Mouse (Mus musculus): ENCODE measurements at regions not wholly inside any gene's neighbourhood (a gene's known extent, or its start where the extent isn't known, plus 50 kb on each side); places are given as distances from the start of the nearest gene placed in this dataset.

DNA sequence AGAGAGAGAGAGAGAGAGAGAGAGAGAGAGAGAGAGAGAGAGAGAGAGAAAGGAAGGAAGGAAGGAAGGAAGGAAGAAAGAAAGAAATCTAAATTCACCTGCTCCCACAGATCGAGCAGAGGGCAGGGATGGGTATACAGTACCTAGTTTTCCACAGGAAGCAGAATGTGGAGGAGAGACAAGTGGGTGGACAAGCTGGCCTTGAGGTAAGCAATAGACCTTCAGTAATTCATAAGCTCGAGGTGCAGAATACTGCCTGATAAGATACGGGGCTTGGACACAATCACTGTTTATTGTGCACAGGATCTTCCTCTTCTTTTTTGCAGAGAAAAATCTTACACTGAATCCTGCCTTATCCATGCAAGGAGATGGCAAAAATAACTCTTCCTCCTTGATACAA is 120.2 kb downstream of the Gm10260 start:
- H3K9ac ChIP-seq (ENCODE audit: low read depth, low read length), result no peak overlapping the region
- no peak overlapping the region for H3K27ac ChIP-seq (replicated peaks; ENCODE audit: insufficient read depth, low read depth, low read length)
- no peaks in the 10 kb centered on the region for H3K4me1 ChIP-seq (ENCODE audit: control insufficient read depth, insufficient read depth, low read length)
- DNase-seq (ENCODE audit: extremely low read depth, low read depth, low spot score), result no peak
- no peaks in the 10 kb centered on the region for H3K36me3 ChIP-seq (ENCODE audit: control insufficient read depth, insufficient read depth, low read length)
- no peak for TF ChIP-seq CTCF (IDR thresholded peaks at IDR 0.05; ENCODE audit: low read depth, low read length)
- TF ChIP-seq POLR2A (IDR thresholded peaks at IDR 0.05; ENCODE audit: extremely low read depth, insufficient read depth, low read length), result no peak
- no peaks in the 10 kb centered on the region for H3K79me2 ChIP-seq (ENCODE audit: control insufficient read depth, insufficient read depth, low read length)
- H3K27me3 ChIP-seq (ENCODE audit: control insufficient read depth, insufficient read depth, low read length), result no peaks in the 10 kb centered on the region
- 64% methylated on average over 3 of the region's 3 CpGs for WGBS
- H3K4me3 ChIP-seq (ENCODE audit: insufficient read depth, low read depth, low read length), result no peak overlapping the region

DNA sequence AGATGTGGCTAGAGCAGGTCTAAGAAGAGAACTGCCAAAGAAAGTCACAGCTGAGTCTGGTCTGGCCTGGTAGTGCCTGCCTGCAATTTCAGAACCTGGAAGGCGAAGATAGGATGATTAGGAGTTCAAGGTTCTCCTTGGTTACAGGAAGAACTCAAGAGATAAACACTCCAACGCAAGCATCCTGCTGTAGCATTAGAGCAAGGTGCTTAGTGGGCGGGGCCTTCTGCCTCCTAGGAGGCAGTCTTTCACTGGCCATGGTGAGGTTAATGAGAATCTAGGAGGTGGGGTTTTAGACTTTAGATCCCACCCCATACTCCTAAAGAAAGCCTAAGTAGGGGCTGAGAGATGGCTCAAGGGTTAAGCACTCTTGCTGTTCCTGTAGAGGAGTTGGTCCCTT is 120.8 kb downstream of the Gm10260 start:
- DNase-seq (ENCODE audit: extremely low read depth, low read depth, low spot score), result no peak
- no peaks in the 10 kb centered on the region for H3K36me3 ChIP-seq (ENCODE audit: control insufficient read depth, insufficient read depth, low read length)
- WGBS, result 73% methylated on average over 3 of the region's 3 CpGs
- no peaks in the 10 kb centered on the region for H3K4me1 ChIP-seq (ENCODE audit: control insufficient read depth, insufficient read depth, low read length)
- no peaks in the 10 kb centered on the region for H3K27me3 ChIP-seq (ENCODE audit: control insufficient read depth, insufficient read depth, low read length)
- H3K27ac ChIP-seq (replicated peaks; ENCODE audit: insufficient read depth, low read depth, low read length), result no peak overlapping the region
- TF ChIP-seq POLR2A (IDR thresholded peaks at IDR 0.05; ENCODE audit: extremely low read depth, insufficient read depth, low read length) (no peak), CTCF (IDR thresholded peaks at IDR 0.05; ENCODE audit: low read depth, low read length) (no peak)
- no peaks in the 10 kb centered on the region for H3K79me2 ChIP-seq (ENCODE audit: control insufficient read depth, insufficient read depth, low read length)
- no peak overlapping the region for H3K9ac ChIP-seq (ENCODE audit: low read depth, low read length)
- no peak overlapping the region for H3K4me3 ChIP-seq (ENCODE audit: insufficient read depth, low read depth, low read length)

- DNase-seq (ENCODE audit: extremely low read depth, low read depth, low spot score), result no peak
- no peaks in the 10 kb centered on the region for H3K36me3 ChIP-seq (ENCODE audit: control insufficient read depth, insufficient read depth, low read length)
- H3K4me3 ChIP-seq (ENCODE audit: insufficient read depth, low read depth, low read length), result no peak overlapping the region
- H3K4me1 ChIP-seq (ENCODE audit: control insufficient read depth, insufficient read depth, low read length), result no peaks in the 10 kb centered on the region
- H3K27me3 ChIP-seq (ENCODE audit: control insufficient read depth, insufficient read depth, low read length), result no peaks in the 10 kb centered on the region
- WGBS, result 84% methylated on average over 5 of the region's 5 CpGs
- no peak overlapping the region for H3K27ac ChIP-seq (replicated peaks; ENCODE audit: insufficient read depth, low read depth, low read length)
- H3K79me2 ChIP-seq (ENCODE audit: control insufficient read depth, insufficient read depth, low read length), result no peaks in the 10 kb centered on the region
- TF ChIP-seq POLR2A (IDR thresholded peaks at IDR 0.05; ENCODE audit: extremely low read depth, insufficient read depth, low read length) (no peak), CTCF (IDR thresholded peaks at IDR 0.05; ENCODE audit: low read depth, low read length) (no peak)
- no peak overlapping the region for H3K9ac ChIP-seq (ENCODE audit: low read depth, low read length)
Measured at GRCm38 (mm10) chr13:97638457-97639088, 121.9 kb downstream of the Gm10260 start.

DNA sequence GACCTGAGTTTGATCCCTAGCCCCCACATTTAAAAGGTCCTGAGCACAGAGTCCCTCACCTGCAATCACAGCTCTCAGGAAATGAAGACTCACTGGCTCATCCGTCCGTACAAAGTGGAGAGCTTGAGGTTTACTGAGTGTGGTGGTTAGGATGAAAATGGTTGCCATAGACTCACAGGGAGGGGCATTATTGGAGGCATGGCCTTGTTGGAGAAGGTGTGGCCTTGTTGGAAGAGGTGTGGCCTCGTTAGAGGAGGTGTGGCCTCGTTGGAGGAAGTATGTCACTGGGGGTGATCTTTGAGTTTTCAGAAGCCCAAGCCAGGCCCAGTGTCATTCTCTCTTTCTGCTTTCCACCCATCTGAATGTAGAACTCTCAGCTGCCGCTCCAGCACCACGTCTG is 122.9 kb downstream of the Gm10260 start:
- Histone ChIP-seq H3K27ac (replicated peaks; ENCODE audit: insufficient read depth, low read depth, low read length) (no peak overlapping the region), H3K27me3 (ENCODE audit: control insufficient read depth, insufficient read depth, low read length) (no peaks in the 10 kb centered on the region), H3K4me1 (ENCODE audit: control insufficient read depth, insufficient read depth, low read length) (no peaks in the 10 kb centered on the region), H3K79me2 (ENCODE audit: control insufficient read depth, insufficient read depth, low read length) (no peaks in the 10 kb centered on the region), H3K4me3 (ENCODE audit: insufficient read depth, low read depth, low read length) (no peak overlapping the region), H3K9ac (ENCODE audit: low read depth, low read length) (no peak overlapping the region), H3K36me3 (ENCODE audit: control insufficient read depth, insufficient read depth, low read length) (no peaks in the 10 kb centered on the region)
- DNase-seq (ENCODE audit: extremely low read depth, low read depth, low spot score), result no peak
- no peak for TF ChIP-seq POLR2A (IDR thresholded peaks at IDR 0.05; ENCODE audit: extremely low read depth, insufficient read depth, low read length)
- TF ChIP-seq CTCF (IDR thresholded peaks at IDR 0.05; ENCODE audit: low read depth, low read length), result no peak
- 93% methylated on average over 6 of the region's 6 CpGs for WGBS

- no peaks in the 10 kb centered on the region for H3K27me3 ChIP-seq (ENCODE audit: control insufficient read depth, insufficient read depth, low read length)
- no peak for DNase-seq (ENCODE audit: extremely low read depth, low read depth, low spot score)
- no peaks in the 10 kb centered on the region for H3K79me2 ChIP-seq (ENCODE audit: control insufficient read depth, insufficient read depth, low read length)
- no peaks in the 10 kb centered on the region for H3K36me3 ChIP-seq (ENCODE audit: control insufficient read depth, insufficient read depth, low read length)
- H3K9ac ChIP-seq (ENCODE audit: low read depth, low read length), result no peak overlapping the region
- WGBS, result 90% methylated on average over 8 of the region's 8 CpGs
- H3K4me3 ChIP-seq (ENCODE audit: insufficient read depth, low read depth, low read length), result no peak overlapping the region
- no peak overlapping the region for H3K27ac ChIP-seq (replicated peaks; ENCODE audit: insufficient read depth, low read depth, low read length)
- no peaks in the 10 kb centered on the region for H3K4me1 ChIP-seq (ENCODE audit: control insufficient read depth, insufficient read depth, low read length)
- TF ChIP-seq POLR2A (IDR thresholded peaks at IDR 0.05; ENCODE audit: extremely low read depth, insufficient read depth, low read length) (no peak), CTCF (IDR thresholded peaks at IDR 0.05; ENCODE audit: low read depth, low read length) (no peak)
Measured at GRCm38 (mm10) chr13:97634041-97634788, 126.2 kb downstream of the Gm10260 start.

DNA sequence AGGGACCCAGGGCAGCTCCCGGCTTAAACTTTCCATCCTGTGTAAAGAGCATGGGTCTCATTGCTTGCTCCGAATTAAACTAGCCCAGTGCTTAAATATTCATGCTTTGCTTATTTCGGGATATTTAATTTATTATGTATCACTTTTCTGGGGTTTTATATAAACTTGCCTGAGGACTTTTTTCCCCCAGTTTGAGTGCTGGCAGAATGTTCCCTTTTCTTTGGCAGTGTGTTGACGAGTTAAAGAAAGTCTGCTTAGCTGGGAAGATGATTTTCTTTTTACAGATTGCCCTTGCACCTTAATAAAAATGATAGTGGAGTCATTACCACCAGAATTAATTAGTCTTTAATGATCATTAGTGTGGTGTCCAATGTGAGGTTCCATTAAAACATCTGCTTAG is 126.9 kb downstream of the Gm10260 start:
- Histone ChIP-seq H3K4me3 (ENCODE audit: insufficient read depth, low read depth, low read length) (no peak overlapping the region), H3K27me3 (ENCODE audit: control insufficient read depth, insufficient read depth, low read length) (no peaks in the 10 kb centered on the region), H3K36me3 (ENCODE audit: control insufficient read depth, insufficient read depth, low read length) (no peaks in the 10 kb centered on the region), H3K79me2 (ENCODE audit: control insufficient read depth, insufficient read depth, low read length) (no peaks in the 10 kb centered on the region), H3K27ac (replicated peaks; ENCODE audit: insufficient read depth, low read depth, low read length) (no peak overlapping the region), H3K4me1 (ENCODE audit: control insufficient read depth, insufficient read depth, low read length) (no peaks in the 10 kb centered on the region), H3K9ac (ENCODE audit: low read depth, low read length) (no peak overlapping the region)
- WGBS, result 90% methylated on average over 4 of the region's 4 CpGs
- TF ChIP-seq CTCF (IDR thresholded peaks at IDR 0.05; ENCODE audit: low read depth, low read length) (no peak), POLR2A (IDR thresholded peaks at IDR 0.05; ENCODE audit: extremely low read depth, insufficient read depth, low read length) (no peak)
- no peak for DNase-seq (ENCODE audit: extremely low read depth, low read depth, low spot score)

Data from liver, adult 2 months (tissue).